Mouse (Mus musculus) neural tube, embryonic 13.5 days (tissue): Measurements from ENCODE around the gene Pla2g2c. TPM values are rescaled to one million over a fixed set of nuclear protein-coding genes. Genes with fewer than 3 reads are reported as not detected.

Experiments used
- ATAC-seq: fragments of 200-750 bp; cut with Nextera tagmentation; 2 replicates; pipeline ENCODE4 v1.8.0; 2017; ENCODE audit warnings: low read depth, mild to moderate bottlenecking, moderate TSS enrichment, moderate library complexity
- H3K27ac ChIP-seq: fragments of 300-500 bp; sonication (generic); replicated peaks from 2 replicates; pipeline ENCODE4 v1.5.1; 2015; ENCODE audit warnings: moderate library complexity, mild to moderate bottlenecking, inconsistent platforms
- H3K27me3 ChIP-seq: fragments of 300-500 bp; sonication (generic); 2 replicates; pipeline ENCODE4 v1.6.1; 2015; ENCODE audit warnings: mild to moderate bottlenecking, inconsistent platforms
- H3K36me3 ChIP-seq: fragments of 300-500 bp; sonication (generic); 2 replicates; pipeline ENCODE4 v1.6.1; 2015; ENCODE audit warnings: mild to moderate bottlenecking, inconsistent platforms
- H3K4me1 ChIP-seq: fragments of 300-500 bp; sonication (generic); replicated peaks from 2 replicates; pipeline ENCODE4 v1.6.1; 2015; ENCODE audit warnings: inconsistent platforms
- H3K4me2 ChIP-seq: fragments of 300-500 bp; sonication (generic); 2 replicates; pipeline ENCODE4 v1.6.1; 2015; ENCODE audit warnings: inconsistent platforms, mild to moderate bottlenecking, moderate library complexity
- H3K4me3 ChIP-seq: fragments of 300-500 bp; sonication (generic); 2 replicates; pipeline ENCODE4 v1.5.1; 2015; ENCODE audit warnings: mild to moderate bottlenecking, inconsistent platforms
- H3K9ac ChIP-seq: fragments of 300-500 bp; sonication (generic); 2 replicates; pipeline ENCODE4 v1.6.1; 2015; ENCODE audit warnings: moderate library complexity, mild to moderate bottlenecking, inconsistent platforms
- H3K9me3 ChIP-seq: fragments of 300-500 bp; sonication (generic); 2 replicates; pipeline ENCODE4 v1.6.1; 2016; ENCODE audit warnings: inconsistent platforms
- WGBS: fragments of 180-500 bp; shearing (Covaris S2); methylation state at CpG from one replicate; pipeline ENCODE4 v1.1.7; 2015; 5-methylcytosine and 5-hydroxymethylcytosine counted together
- polyA plus RNA-seq: library from polyadenylated mRNA; unstranded; fragments of >200 nt; fragmentation: Nextera tagmentation; extraction: Ambion mirVana; gene quantifications from 2 replicates; pipeline ENCODE4 v1.2.1, GENCODE M21; 2015

Pla2g2c gene
- polyA plus RNA-seq, 1 experiment from 2014 or later, result 0.39 TPM

DNA sequence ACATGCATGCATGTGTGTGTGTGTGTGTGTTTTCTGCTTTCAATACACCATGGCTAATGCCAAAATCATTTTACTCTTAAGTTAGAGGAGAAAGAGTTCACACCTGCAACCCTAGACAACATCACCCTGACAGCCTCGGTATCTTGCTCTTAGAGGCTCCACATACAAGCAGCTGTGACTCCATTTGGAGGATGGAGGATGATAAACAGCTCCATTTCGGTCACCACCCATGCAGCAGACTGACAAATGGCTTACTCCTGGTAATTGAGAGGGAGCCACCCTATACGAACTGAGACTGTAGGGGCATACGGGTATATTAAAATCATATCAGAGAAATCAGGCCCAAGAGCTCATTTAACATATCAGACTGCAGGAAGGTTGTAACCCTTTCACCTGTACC, 63.8 kb downstream of the Pla2g2c start:
- H3K9ac ChIP-seq, result no peak overlapping the region
- no peaks in the 10 kb centered on the region for H3K9me3 ChIP-seq
- H3K36me3 ChIP-seq, result no peaks in the 10 kb centered on the region
- H3K27me3 ChIP-seq, result peaks cover 3% of the 10 kb centered on the region; the same call in 1 of the 2 replicates
- H3K27ac ChIP-seq, result no peak overlapping the region
- no peak overlapping the region for H3K4me2 ChIP-seq
- 74% methylated on average over 4 of the region's 4 CpGs for whole genome bisulfite sequencing
- no peak for ATAC-seq
- no peak overlapping the region for H3K4me3 ChIP-seq
- no peaks in the 10 kb centered on the region for H3K4me1 ChIP-seq

DNA sequence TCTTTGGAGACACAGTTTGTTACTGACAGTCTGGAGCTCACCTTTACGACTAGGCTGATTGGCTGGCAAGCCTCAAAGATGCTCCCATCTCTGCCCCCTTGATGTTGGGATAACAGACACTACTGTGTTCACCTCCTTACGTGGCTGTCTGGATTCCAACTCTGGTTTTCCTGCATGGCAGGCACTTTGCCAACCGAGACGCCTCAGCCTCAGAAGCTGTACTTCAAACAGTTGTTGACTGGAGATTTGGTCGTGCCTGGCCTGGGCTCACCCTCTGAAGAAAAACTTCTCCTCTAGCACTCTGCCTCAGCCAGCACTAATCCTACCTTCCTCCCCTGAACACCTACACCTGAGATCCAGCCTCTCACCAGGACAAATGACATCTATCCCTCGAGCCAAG, 66.9 kb downstream of the Pla2g2c start:
- Histone ChIP-seq H3K36me3 (no peaks in the 10 kb centered on the region), H3K9ac (no peak overlapping the region), H3K4me2 (no peak overlapping the region), H3K4me1 (no peaks in the 10 kb centered on the region), H3K9me3 (no peaks in the 10 kb centered on the region), H3K27me3 (peaks cover 3% of the 10 kb centered on the region; the same call in 1 of the 2 replicates), H3K27ac (no peak overlapping the region), H3K4me3 (no peak overlapping the region)
- no peak for ATAC-seq
- WGBS, result 75% methylated on average over 6 of the region's 6 CpGs

GRCm38 (mm10) chr4:138792599-138792998, 68.0 kb downstream of the Pla2g2c start:
- no peak for ATAC-seq
- no peaks in the 10 kb centered on the region for H3K9me3 ChIP-seq
- H3K9ac ChIP-seq, result no peak overlapping the region
- no peak overlapping the region for H3K27ac ChIP-seq
- H3K4me1 ChIP-seq, result no peaks in the 10 kb centered on the region
- peaks cover 3% of the 10 kb centered on the region; the same call in 1 of the 2 replicates for H3K27me3 ChIP-seq
- WGBS, result 69% methylated on average over 9 of the region's 9 CpGs
- no peak overlapping the region for H3K4me3 ChIP-seq
- H3K4me2 ChIP-seq, result no peak overlapping the region
- no peaks in the 10 kb centered on the region for H3K36me3 ChIP-seq

DNA sequence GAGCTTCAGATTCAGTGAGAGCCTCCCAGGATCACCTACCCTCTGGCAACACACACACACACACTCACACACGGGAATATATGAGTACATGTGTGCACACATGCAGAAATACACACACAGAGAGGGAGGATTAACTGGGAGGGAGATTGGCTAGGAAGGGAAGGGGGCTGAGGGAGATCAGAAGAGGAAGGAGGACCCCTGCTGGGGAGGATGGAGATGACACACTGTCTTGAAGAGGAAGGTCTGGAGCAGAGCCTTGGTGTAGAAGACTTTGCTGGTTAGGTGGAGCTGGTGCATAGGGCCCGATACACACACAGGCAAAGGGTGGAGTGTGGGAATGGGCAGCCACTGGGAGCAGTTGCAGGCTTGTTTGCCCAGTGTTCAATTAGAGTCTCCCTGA, 68.7 kb downstream of the Pla2g2c start:
- H3K27me3 ChIP-seq, result peaks cover 3% of the 10 kb centered on the region; the same call in 1 of the 2 replicates
- 69% methylated on average over 2 of the region's 2 CpGs for WGBS
- no peak overlapping the region for H3K4me2 ChIP-seq
- H3K4me3 ChIP-seq, result no peak overlapping the region
- no peak overlapping the region for H3K27ac ChIP-seq
- H3K9me3 ChIP-seq, result no peaks in the 10 kb centered on the region
- ATAC-seq, result no peak; the same call in 1 of the 2 replicates
- H3K4me1 ChIP-seq, result no peaks in the 10 kb centered on the region
- H3K9ac ChIP-seq, result no peak overlapping the region
- no peaks in the 10 kb centered on the region for H3K36me3 ChIP-seq

DNA sequence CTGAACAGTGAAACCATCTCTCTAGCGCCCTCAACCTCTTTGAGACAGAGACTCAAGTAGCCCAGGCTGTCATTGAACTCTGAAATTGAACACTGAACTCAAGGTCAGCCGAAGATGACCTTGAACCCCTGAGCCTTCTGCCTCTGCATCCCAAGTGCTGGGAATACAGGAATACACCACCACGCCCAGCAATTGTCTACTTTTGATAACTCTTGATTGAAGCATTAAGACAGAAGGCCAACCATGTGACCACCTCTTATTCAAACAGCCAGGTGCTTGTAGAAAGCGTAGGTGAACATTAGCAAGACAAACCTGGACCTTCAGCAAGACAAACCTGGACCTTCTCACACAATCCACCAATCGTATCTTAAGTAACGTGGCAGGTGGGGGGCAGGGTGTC, 69.8 kb downstream of the Pla2g2c start:
- H3K36me3 ChIP-seq, result no peaks in the 10 kb centered on the region

More for the DNA sequence above, 69.8 kb downstream of the Pla2g2c start:
- Histone ChIP-seq H3K4me1 (0 out of 2 replicates have a peak, but pooled peaks cover under 1% of the 10 kb centered on the region), H3K9ac (no peak overlapping the region), H3K27ac (no peak overlapping the region), H3K4me2 (no peak overlapping the region), H3K4me3 (no peak overlapping the region), H3K9me3 (no peaks in the 10 kb centered on the region), H3K27me3 (peaks cover 3% of the 10 kb centered on the region; the same call in 1 of the 2 replicates)
- no peak for ATAC-seq
- WGBS, result 86% methylated on average over 6 of the region's 6 CpGs

Other genes with a start within 250 kb of the Pla2g2c start
- 0.21 and 0.48 TPM in 2 replicates for gene Vwa5b1, start 88.9 kb upstream of the Pla2g2c start, polyA plus RNA-seq
- 1.9 and 2.6 TPM in 2 replicates for gene Ubxn10, start 12.4 kb downstream of the Pla2g2c start, polyA plus RNA-seq
- not detected in 2 replicates for gene Pla2g2f, start 32.8 kb downstream of the Pla2g2c start, polyA plus RNA-seq
- 1.1 and 2.6 TPM in 2 replicates for gene Pla2g2d, start 50.9 kb downstream of the Pla2g2c start, polyA plus RNA-seq
- 0.28 TPM in 1 of 2 replicates, not detected in the other for gene Pla2g5, start 138.7 kb downstream of the Pla2g2c start, polyA plus RNA-seq
- not detected in 2 replicates for gene Gm13030, start 149.2 kb downstream of the Pla2g2c start, polyA plus RNA-seq
- gene Pla2g2e, start 153.2 kb downstream of the Pla2g2c start, polyA plus RNA-seq, result not detected in 2 replicates
- 3.0 and 3.7 TPM in 2 replicates for gene Otud3, start 189.2 kb downstream of the Pla2g2c start, polyA plus RNA-seq
- gene Rnf186, start 242.3 kb downstream of the Pla2g2c start, polyA plus RNA-seq, result not detected in 2 replicates
- 0.80 and 1.2 TPM in 2 replicates for gene Tmco4, start 248.1 kb downstream of the Pla2g2c start, polyA plus RNA-seq